ENCODE assay signal across 27 mouse cellular contexts in genomic region chr11:63198070-63198469, GRCm38 (mm10).
"Had no signal": no experiment of that assay in that cellular context is flagged by ENCODE, and none has a peak within 500 bp of the region (broad histone marks: within the 10 kb centered on the region; RNA-seq: fewer than 3 reads in every experiment).

No protein-coding gene starts in this region.

- H3K36me3 ChIP-seq: heart, embryonic 10.5 days; heart, embryonic 12.5 days; hindbrain, embryonic 10.5 days; hindbrain, embryonic 12.5 days; intestine, embryonic 15.5 days; limb, embryonic 12.5 days; liver, embryonic 13.5 days; liver, embryonic 15.5 days had no signal

- H3K4me3 ChIP-seq: gastrocnemius, adult 2 months; heart, embryonic 10.5 days; heart, embryonic 12.5 days; hindbrain, embryonic 10.5 days; hindbrain, embryonic 12.5 days; intestine, embryonic 15.5 days; layer of hippocampus, adult 2 months; left cerebral cortex, adult 2 months; limb, embryonic 12.5 days; liver, embryonic 13.5 days; liver, embryonic 15.5 days had no signal

- H3K4me2 ChIP-seq: heart, embryonic 12.5 days; hindbrain, embryonic 12.5 days; hindbrain, embryonic 14.5 days; intestine, embryonic 15.5 days; limb, embryonic 12.5 days; liver, embryonic 11.5 days; liver, embryonic 13.5 days; liver, embryonic 15.5 days had no signal

- ATAC-seq: hindbrain, embryonic 16.5 days; inflammation-experienced regulatory T-cells, adult 6 months; intestine, embryonic 15.5 days; intestine, postnatal 0 days had no signal

- H3K9me3 ChIP-seq: intestine, embryonic 15.5 days; liver, embryonic 15.5 days had no signal

- H3K27me3 ChIP-seq: heart, embryonic 12.5 days; hindbrain, embryonic 12.5 days; intestine, embryonic 15.5 days; limb, embryonic 12.5 days; liver, embryonic 13.5 days; liver, embryonic 15.5 days had no signal

- H3K27ac ChIP-seq: gastrocnemius, adult 2 months; heart, embryonic 10.5 days; hindbrain, embryonic 10.5 days; hindbrain, embryonic 12.5 days; hindbrain, embryonic 14.5 days; intestine, embryonic 15.5 days; layer of hippocampus, adult 2 months; left cerebral cortex, adult 2 months; limb, embryonic 12.5 days; liver, embryonic 13.5 days; liver, embryonic 15.5 days had no signal

- H3K4me1 ChIP-seq: heart, embryonic 10.5 days; heart, embryonic 12.5 days; hindbrain, embryonic 10.5 days; hindbrain, embryonic 12.5 days; intestine, embryonic 15.5 days; limb, embryonic 12.5 days; liver, embryonic 13.5 days; liver, embryonic 15.5 days had no signal

- H3K9ac ChIP-seq: heart, embryonic 12.5 days; hindbrain, embryonic 12.5 days; hindbrain, embryonic 14.5 days; intestine, embryonic 15.5 days; limb, embryonic 12.5 days; liver, embryonic 13.5 days; liver, embryonic 15.5 days had no signal

- DNase-seq: gastrocnemius, adult 2 months; gastrocnemius, postnatal 10 days; gastrocnemius, postnatal 25 days; heart, adult 18-20 months; heart, postnatal 10 days; heart, postnatal 4 days; kidney, adult 18-20 months; kidney, adult 8-10 months; kidney, postnatal 10 days; kidney, postnatal 25 days; kidney, postnatal 4 days; liver; liver, embryonic 13.5 days had no signal
